In the genomic region with DNA sequence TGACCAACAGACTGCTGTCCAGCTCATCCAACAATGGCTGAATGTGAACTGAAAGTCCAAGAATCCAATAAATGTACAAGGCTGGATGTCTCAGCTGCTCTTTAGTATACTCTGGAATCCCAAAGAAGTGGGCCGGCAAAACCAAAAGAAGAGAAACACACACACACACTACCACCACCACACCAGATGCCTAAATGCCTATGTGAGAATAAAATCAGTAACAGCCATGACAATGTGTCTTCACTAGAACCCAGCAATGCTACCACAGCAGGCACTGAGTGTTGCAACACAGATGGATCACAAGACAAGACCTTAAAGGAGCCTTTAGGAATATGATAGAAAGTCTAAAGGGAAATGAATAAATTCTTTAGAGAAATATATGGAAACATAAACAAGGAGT, we compare ENCODE assay signal across 30 mouse cellular contexts.
"Had no signal": no experiment of that assay in that cellular context is flagged by ENCODE, and none has a peak within 500 bp of the region (broad histone marks: within the 10 kb centered on the region; RNA-seq: fewer than 3 reads in every experiment).

No protein-coding gene starts in this region.

- H3K9me3 ChIP-seq: embryonic facial prominence, embryonic 10.5 days; embryonic facial prominence, embryonic 12.5 days; embryonic facial prominence, embryonic 13.5 days; embryonic facial prominence, embryonic 15.5 days; forebrain, embryonic 10.5 days; forebrain, embryonic 12.5 days; forebrain, embryonic 13.5 days; forebrain, embryonic 15.5 days; heart, embryonic 10.5 days had no signal

- H3K27me3 ChIP-seq: embryonic facial prominence, embryonic 12.5 days; embryonic facial prominence, embryonic 13.5 days; embryonic facial prominence, embryonic 15.5 days; forebrain, embryonic 12.5 days; forebrain, embryonic 13.5 days; forebrain, embryonic 15.5 days had no signal

- ATAC-seq: forebrain, embryonic 13.5 days; forebrain, embryonic 14.5 days; forebrain, embryonic 15.5 days; forebrain, embryonic 16.5 days; forebrain, postnatal 0 days had no signal

- H3K4me2 ChIP-seq: embryonic facial prominence, embryonic 12.5 days; embryonic facial prominence, embryonic 13.5 days; embryonic facial prominence, embryonic 15.5 days; forebrain, embryonic 12.5 days; forebrain, embryonic 13.5 days; forebrain, embryonic 15.5 days had no signal

- H3K36me3 ChIP-seq: embryonic facial prominence, embryonic 10.5 days; embryonic facial prominence, embryonic 12.5 days; embryonic facial prominence, embryonic 13.5 days; embryonic facial prominence, embryonic 15.5 days; forebrain, embryonic 10.5 days; forebrain, embryonic 12.5 days; forebrain, embryonic 15.5 days; heart, embryonic 10.5 days had no signal

- H3K27ac ChIP-seq: embryonic facial prominence, embryonic 10.5 days; embryonic facial prominence, embryonic 12.5 days; embryonic facial prominence, embryonic 13.5 days; embryonic facial prominence, embryonic 15.5 days; forebrain, embryonic 10.5 days; forebrain, embryonic 12.5 days; forebrain, embryonic 13.5 days; forebrain, embryonic 15.5 days; gastrocnemius, adult 2 months; heart, adult 2 months; heart, embryonic 10.5 days had no signal

- H3K4me1 ChIP-seq: embryonic facial prominence, embryonic 10.5 days; embryonic facial prominence, embryonic 12.5 days; embryonic facial prominence, embryonic 13.5 days; embryonic facial prominence, embryonic 15.5 days; forebrain, embryonic 10.5 days; forebrain, embryonic 12.5 days; forebrain, embryonic 13.5 days; forebrain, embryonic 15.5 days; heart, embryonic 10.5 days had no signal

- DNase-seq: cerebellum, adult 2 months; cerebellum, adult 8-10 months; cerebellum, adult 9-10 months; cerebellum, adult 9-11 months; cerebellum, postnatal 10 days; cerebellum, postnatal 14 days; cerebellum, postnatal 25 days; cerebellum, postnatal 36 days; embryo, embryonic 11 days; forebrain, postnatal 0 days; gastrocnemius, adult 2 months; gastrocnemius, postnatal 10 days; gastrocnemius, postnatal 14 days; gastrocnemius, postnatal 25 days; gastrocnemius, postnatal 36 days; heart, adult 11 months; heart, adult 18-20 months; heart, adult 2 months had no signal

- H3K4me3 ChIP-seq: embryonic facial prominence, embryonic 10.5 days; embryonic facial prominence, embryonic 12.5 days; embryonic facial prominence, embryonic 13.5 days; embryonic facial prominence, embryonic 15.5 days; erythroblast, embryonic 14.5 days; forebrain, embryonic 10.5 days; forebrain, embryonic 12.5 days; forebrain, embryonic 13.5 days; forebrain, embryonic 15.5 days; gastrocnemius, adult 2 months; heart, adult 2 months; heart, embryonic 10.5 days had no signal

- H3K9ac ChIP-seq: embryonic facial prominence, embryonic 12.5 days; embryonic facial prominence, embryonic 13.5 days; embryonic facial prominence, embryonic 15.5 days; forebrain, embryonic 12.5 days; forebrain, embryonic 13.5 days; forebrain, embryonic 15.5 days; forebrain, postnatal 0 days had no signal
